Mouse (Mus musculus) gastrocnemius, adult 18-20 months (tissue): ENCODE results near the gene Ints11. TPM values are rescaled to one million over a fixed set of nuclear protein-coding genes. Genes with fewer than 3 reads are reported as not detected.
A peak's percentile ranks its signal among the peaks of the same experiment; 100 is the strongest.

Experiments used
- DNase-seq: peaks from one replicate; pipeline ENCODE4 v3.0.0; 2021; ENCODE audit warnings: low spot score
- total RNA-seq, 2 experiments: library from RNA; stranded (reverse); gene quantifications; 2 replicates each; pipeline ENCODE4 v1.2.3; 2021

Gene Ints11
- total RNA-seq, 2 experiments from 2014 or later, result 13.9 to 14.0 TPM

DNA sequence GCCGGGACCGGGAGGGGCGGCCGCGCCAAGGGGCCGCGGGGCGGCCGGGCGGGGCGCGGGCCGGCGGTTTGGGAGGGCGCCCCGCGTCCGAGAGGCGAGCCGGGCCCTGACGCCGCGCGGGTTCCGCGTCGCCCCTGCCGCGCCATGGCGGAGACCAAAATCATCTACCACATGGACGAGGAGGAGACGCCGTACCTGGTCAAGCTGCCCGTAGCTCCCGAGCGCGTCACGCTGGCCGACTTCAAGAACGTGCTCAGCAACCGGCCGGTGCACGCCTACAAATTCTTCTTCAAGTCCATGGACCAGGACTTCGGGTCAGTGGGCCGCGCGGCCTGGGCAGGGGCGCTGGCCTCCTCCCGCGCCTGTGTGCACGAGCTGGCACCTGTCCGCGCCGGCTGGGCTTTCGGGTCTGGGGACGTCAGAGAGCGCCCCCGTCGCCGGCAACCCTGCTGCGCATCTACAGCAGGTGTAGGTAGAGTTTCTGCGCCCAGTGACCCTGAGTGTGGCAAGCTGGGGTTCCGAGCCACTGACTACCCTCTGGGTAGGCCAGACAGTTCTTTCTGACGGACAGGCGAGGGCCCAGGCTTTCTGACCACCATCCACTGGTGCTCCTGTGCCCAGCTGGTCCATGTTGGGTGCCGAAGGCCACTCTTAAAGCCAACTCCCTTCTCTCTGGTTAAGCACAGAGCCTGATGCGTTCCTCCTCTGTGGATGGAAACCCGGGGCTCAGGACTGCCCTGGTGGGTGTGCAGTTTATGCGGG, 21.6 kb upstream of the Ints11 start:
- peak; percentile 42 for DNase-seq

- peak; percentile 78 for DNase-seq
These were observed 20.8 kb upstream of the Ints11 start for GRCm38 (mm10) chr4:155848434-155849095.

DNA sequence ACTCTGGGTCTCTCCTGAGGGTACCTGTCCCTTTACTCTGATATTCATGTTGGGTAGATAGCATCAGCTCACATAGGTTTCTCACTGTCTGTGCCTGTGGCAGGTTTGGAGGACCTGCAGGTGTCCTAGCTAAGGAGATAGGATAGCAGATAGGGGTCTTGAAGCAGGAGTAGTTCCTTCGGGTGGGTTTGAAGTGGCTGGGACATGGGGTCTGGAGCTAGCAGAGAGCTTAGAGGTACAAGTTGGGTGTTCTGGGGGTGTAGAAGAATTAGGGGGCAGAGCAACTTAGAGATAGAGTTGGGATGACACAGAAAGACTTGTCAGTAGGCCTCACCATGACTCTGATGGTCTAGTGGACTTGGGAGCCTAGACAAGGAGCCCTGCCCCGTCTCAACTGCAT, 20.0 kb upstream of the Ints11 start:
- no peak for DNase-seq

DNA sequence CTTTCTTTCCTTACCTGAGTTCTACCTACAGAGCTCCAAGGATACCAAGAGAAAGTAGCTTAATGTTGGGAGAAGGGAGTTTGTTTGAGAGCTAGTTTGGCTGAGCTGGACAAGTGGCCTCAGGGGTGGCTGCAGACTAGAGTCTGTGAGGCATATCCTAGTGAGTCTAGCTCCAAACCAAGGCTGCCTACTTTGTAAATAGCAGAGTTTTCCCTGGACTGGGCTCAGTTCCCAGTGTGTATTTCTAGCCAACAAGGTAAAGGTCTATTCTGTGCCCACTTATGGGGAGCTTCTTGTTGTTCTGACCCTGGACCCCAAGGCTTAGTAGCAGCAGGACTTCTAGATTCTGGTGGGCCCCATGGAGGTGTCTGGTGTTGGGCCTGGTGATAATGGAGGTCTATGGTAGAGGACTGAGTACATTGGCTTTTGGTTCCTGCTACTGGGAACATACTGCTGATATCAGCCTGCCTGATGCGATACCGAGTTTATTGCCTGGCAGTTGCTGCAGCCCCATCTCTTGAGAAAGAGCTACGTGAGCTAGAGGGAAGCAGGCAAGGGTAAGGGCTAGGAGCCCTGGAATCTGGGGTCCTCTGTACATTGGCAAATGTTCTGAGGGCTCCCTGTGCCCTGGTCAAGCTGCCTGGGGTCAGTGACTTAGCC, 19.4 kb upstream of the Ints11 start:
- no peak for DNase-seq

- DNase-seq, result no peak
These were observed 18.0 kb upstream of the Ints11 start for GRCm38 (mm10) chr4:155851368-155851767.

- no peak for DNase-seq
These were observed 17.4 kb upstream of the Ints11 start for GRCm38 (mm10) chr4:155851951-155852411.

DNA sequence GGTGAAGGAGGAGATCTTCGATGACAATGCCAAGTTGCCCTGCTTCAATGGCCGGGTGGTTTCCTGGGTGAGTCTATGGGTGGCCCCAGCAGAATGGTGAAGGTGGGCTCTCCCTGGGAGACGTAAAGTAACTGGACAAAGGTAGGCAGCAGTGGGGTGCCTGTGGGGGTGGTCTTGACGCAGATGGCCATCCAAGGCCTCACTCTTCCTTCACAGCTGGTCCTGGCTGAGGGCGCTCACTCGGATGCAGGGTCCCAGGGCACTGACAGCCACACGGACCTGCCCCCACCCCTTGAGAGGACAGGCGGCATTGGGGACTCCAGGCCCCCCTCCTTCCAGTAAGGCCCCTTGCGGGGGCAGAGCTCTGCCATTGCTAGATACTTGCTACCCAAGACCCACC, 15.9 kb upstream of the Ints11 start:
- no peak for DNase-seq

DNA sequence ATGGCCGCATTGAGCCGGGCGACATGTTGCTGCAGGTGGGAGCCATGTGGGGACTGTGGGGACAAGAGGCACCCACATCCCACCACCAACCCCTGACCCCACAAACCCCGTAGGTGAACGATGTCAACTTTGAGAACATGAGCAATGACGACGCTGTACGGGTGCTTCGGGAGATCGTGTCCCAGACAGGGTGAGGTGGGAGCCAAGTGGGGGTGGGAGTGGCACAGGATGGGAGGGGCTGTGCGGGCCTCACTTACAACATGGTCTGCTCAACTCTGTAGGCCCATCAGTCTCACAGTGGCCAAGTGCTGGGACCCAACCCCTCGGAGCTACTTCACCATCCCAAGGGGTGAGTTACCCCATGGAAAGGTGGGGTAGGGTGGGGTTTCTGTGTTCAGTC, 14.4 kb upstream of the Ints11 start:
- no peak for DNase-seq

GRCm38 (mm10) chr4:155856071-155856470, 13.3 kb upstream of the Ints11 start:
- no peak for DNase-seq

GRCm38 (mm10) chr4:155856881-155857280, 12.5 kb upstream of the Ints11 start:
- DNase-seq, result no peak

- no peak for DNase-seq
These were observed 10.0 kb upstream of the Ints11 start for GRCm38 (mm10) chr4:155859318-155859717.

GRCm38 (mm10) chr4:155861787-155862186, 7.6 kb upstream of the Ints11 start:
- DNase-seq, result no peak

GRCm38 (mm10) chr4:155863001-155863400, 6.3 kb upstream of the Ints11 start, which contains the start of gene Tas1r3:
Tas1r3 (minus strand) TSS chr4:155863362.
- no peak for DNase-seq

DNA sequence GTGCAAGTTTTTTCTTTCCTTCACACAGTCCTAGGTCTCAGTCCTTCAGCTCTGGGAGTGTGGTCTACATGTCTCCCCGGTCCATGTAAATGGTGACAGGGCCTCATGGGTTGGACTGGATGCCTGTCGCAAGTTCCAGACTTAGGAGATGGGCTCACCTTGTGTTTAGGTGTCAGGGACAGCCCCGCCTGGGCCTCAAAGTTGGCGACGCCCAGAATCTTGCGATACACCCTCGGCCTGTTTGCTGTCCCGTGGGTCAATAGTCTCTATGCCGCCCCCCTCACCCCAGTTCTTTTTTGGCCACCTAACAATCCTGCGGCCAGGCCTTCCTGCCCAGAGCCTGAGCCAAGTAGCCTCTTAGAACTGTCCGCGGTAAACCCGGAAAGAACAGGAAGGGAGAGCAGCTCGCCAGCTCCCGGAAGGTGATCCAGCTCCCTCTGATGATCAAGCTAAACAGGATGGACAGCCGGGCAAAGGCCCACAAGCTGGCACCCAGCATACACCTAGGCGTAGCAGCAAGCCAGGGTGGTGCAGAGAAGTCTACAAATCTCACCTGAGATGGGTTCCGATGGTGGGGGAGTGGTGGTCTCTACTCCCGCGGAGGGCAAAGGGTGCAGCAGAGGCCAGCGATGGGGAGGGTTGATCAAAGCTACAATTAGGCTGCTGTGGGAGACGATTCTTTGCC, 590 bp upstream of the Ints11 start:
- no peak for DNase-seq

- no peak for DNase-seq
These were observed 2.1 kb downstream of the Ints11 start for GRCm38 (mm10) chr4:155871404-155871803.

- no peak for DNase-seq
These were observed 14.2 kb downstream of the Ints11 start for GRCm38 (mm10) chr4:155883587-155883986.

GRCm38 (mm10) chr4:155886330-155886729, 17.0 kb downstream of the Ints11 start:
- DNase-seq, result no peak

GRCm38 (mm10) chr4:155887674-155888073, 18.3 kb downstream of the Ints11 start:
- DNase-seq, result no peak

- DNase-seq, result no peak
These were observed 18.8 kb downstream of the Ints11 start for GRCm38 (mm10) chr4:155888181-155888580.

GRCm38 (mm10) chr4:155889316-155889715, 20.0 kb downstream of the Ints11 start:
- DNase-seq, result no peak

- DNase-seq, result no peak
These were observed 21.7 kb downstream of the Ints11 start for GRCm38 (mm10) chr4:155891011-155891471.
